Mouse (Mus musculus) kidney, postnatal 0 days (tissue): ENCODE measurements around the gene Snx10. TPM values are rescaled to one million over a fixed set of nuclear protein-coding genes. Genes with fewer than 3 reads are reported as not detected.

Experiments used
- ATAC-seq: fragments of 200-750 bp; cut with Nextera tagmentation; replicated peaks from 2 replicates; pipeline ENCODE4 v1.8.0; 2017; ENCODE audit warnings: low read depth, moderate number of reproducible peaks, moderate TSS enrichment, moderate library complexity; ENCODE audit not compliant: low FRiP score
- DNase-seq: peaks from one replicate; pipeline ENCODE4 v3.0.0-alpha.2; 2016; ENCODE audit warnings: low spot score
- H3K27ac ChIP-seq: fragments of 300-500 bp; sonication (generic); 2 replicates; pipeline ENCODE4 v1.5.1; 2014; ENCODE audit warnings: mild to moderate bottlenecking
- H3K27me3 ChIP-seq: fragments of 300-500 bp; sonication (generic); 2 replicates; pipeline ENCODE4 v1.6.1; 2014; ENCODE audit warnings: low read length, mixed read lengths; ENCODE audit not compliant: insufficient read depth
- H3K36me3 ChIP-seq: fragments of 300-500 bp; sonication (generic); 2 replicates; pipeline ENCODE4 v1.6.1; 2014; ENCODE audit warnings: low read length, mixed read lengths; ENCODE audit not compliant: insufficient read depth
- H3K4me1 ChIP-seq: fragments of 300-500 bp; sonication (generic); replicated peaks from 2 replicates; pipeline ENCODE4 v1.6.1; 2014; ENCODE audit warnings: antibody characterized with exemption, low read length, mixed read lengths; ENCODE audit not compliant: insufficient read depth
- H3K4me2 ChIP-seq: fragments of 300-500 bp; sonication (generic); 2 replicates; pipeline ENCODE4 v1.6.1; 2014; ENCODE audit warnings: mild to moderate bottlenecking, low read length, moderate library complexity, mixed read lengths
- H3K4me3 ChIP-seq: fragments of 300-500 bp; sonication (generic); replicated peaks from 2 replicates; pipeline ENCODE4 v1.5.1; 2014; ENCODE audit warnings: low read depth, low read length
- H3K9ac ChIP-seq: fragments of 300-500 bp; sonication (generic); 2 replicates; pipeline ENCODE4 v1.6.1; 2014; ENCODE audit warnings: low read depth, low read length
- H3K9me3 ChIP-seq: fragments of 300-500 bp; sonication (generic); replicated peaks from 2 replicates; pipeline ENCODE4 v1.6.1; 2016; ENCODE audit warnings: low read length, inconsistent platforms, mixed read lengths
- CTCF ChIP-seq: IDR thresholded peaks from 2 replicates; pipeline ENCODE4 v1.5.1; 2016; ENCODE audit warnings: antibody characterized with exemption, low read depth, mild to moderate bottlenecking, moderate library complexity
- WGBS: fragments of 180-500 bp; shearing (Covaris S2); extraction: QIAGEN DNeasy Blood & Tissue Kit; methylation state at CpG from one replicate; pipeline ENCODE4 v1.1.7; 2014; 5-methylcytosine and 5-hydroxymethylcytosine counted together
- polyA plus RNA-seq: library from polyadenylated mRNA; unstranded; fragments of >200 nt; fragmentation: Nextera tagmentation; extraction: Ambion mirVana; gene quantifications from 2 replicates; pipeline ENCODE4 v1.2.1, GENCODE M21; 2015

Gene Snx10
- polyA plus RNA-seq, 1 experiment from 2014 or later, result 15.0 TPM

DNA sequence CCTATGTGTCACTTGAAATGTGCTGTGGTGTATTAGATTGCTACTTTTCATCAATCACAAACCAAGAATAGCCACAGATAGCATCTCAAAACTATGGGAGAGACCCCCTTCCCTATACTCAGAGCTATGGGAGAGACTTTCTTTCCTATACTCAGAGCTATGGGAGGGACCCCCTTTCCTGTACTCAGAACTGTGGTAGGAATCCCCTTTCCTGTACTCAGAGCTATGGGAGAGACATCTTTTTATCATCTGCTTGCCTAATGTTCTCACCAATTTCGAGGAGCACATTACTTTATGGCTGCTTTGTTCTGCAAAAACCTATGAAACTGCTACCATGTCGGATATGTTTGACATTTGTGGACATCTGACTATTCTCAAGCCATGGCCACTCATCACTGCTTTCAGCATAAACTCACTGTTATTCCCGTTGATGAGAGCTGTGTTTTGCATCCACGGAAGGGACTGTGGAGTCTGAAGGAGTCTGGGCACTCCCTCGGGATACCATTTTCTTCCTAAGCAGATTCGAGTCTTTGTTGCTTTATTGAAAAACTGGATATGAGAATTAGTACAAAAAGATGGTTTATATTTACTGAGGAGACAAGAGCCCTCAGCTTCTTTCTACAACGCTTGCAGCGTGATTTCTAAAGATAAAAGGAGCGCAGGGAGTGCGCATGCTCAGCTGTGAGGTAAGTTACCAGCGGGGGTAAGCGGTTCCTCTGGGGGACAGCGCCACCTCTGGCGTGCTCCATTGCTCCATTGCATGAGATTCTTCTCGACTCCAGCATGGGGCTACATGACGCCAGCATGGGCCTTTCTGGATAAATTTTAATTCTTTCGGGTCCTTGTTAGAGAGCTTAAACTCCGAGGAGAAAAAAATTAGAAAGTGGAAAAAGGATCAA is 14.7 kb upstream of the Snx10 start:
- Histone ChIP-seq H3K9me3 (no peaks in the 10 kb centered on the region), H3K27ac (no peak overlapping the region), H3K4me1 (no peaks in the 10 kb centered on the region), H3K4me2 (peak overlapping the region; percentile 46), H3K4me3 (peak overlapping the region; percentile 19; the same call in 1 of the 2 replicates), H3K36me3 (no peaks in the 10 kb centered on the region), H3K9ac (0 out of 2 replicates have a peak overlapping the region, but pooled peaks have one; percentile 14), H3K27me3 (no peaks in the 10 kb centered on the region)
- WGBS, result 25% methylated on average over 18 of the region's 18 CpGs
- peak; percentile 80 for TF ChIP-seq CTCF
- peak; percentile 76; the same call in 1 of the 2 replicates for ATAC-seq
- peak; percentile 89 for DNase-seq

DNA sequence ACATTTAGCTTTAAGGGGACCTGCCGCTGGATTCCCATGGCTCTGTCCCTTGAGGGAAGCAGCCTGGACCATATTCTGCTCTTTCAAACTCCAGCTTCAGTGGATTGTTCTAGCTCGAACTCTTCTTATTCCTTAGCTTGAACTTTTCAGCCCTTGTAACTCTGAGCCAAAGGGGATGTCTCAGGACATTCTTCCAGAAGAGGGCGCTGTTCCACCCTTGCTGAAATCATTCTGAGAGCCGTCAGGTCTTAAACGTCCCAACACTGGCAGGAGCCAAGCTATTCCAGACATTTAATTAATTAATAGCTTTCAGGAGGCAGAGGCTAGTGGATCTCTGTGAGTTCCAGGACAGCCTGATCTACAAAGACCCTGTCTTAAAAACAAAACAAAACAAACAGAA is 13.6 kb upstream of the Snx10 start:
- no peaks in the 10 kb centered on the region for H3K27me3 ChIP-seq
- DNase-seq (peak; percentile 45), ATAC-seq (no peak)
- H3K36me3 ChIP-seq, result no peaks in the 10 kb centered on the region
- 28% methylated on average over 5 of the region's 5 CpGs for WGBS
- no peak overlapping the region for H3K4me3 ChIP-seq
- peak; percentile 70 for TF ChIP-seq CTCF
- no peak overlapping the region for H3K27ac ChIP-seq
- H3K9ac ChIP-seq, result no peak overlapping the region
- no peaks in the 10 kb centered on the region for H3K9me3 ChIP-seq
- no peaks in the 10 kb centered on the region for H3K4me1 ChIP-seq
- H3K4me2 ChIP-seq, result no peak overlapping the region

DNA sequence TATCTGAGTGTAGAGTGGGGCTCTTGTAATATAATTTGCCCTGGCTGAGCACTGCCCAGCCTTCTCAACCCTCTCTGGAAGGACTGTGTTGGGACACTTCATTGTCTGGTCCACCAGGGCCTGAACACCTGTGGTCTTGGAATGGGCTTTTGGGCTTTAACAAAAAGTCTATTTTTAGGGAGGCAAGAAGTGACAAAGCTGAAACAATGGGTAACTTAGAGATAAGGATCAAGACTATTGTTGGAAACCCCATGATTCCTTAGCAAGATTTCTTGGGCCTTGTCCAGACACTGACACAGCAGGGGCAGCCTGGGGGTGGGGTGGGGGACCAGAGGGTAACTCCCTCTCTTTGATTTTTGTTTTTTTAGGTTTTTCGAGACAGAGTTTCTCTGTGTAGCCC is 12.8 kb upstream of the Snx10 start:
- Histone ChIP-seq H3K9ac (no peak overlapping the region), H3K4me3 (no peak overlapping the region), H3K36me3 (no peaks in the 10 kb centered on the region), H3K27me3 (no peaks in the 10 kb centered on the region), H3K4me2 (no peak overlapping the region), H3K9me3 (no peaks in the 10 kb centered on the region), H3K4me1 (no peaks in the 10 kb centered on the region), H3K27ac (no peak overlapping the region)
- no peak for TF ChIP-seq CTCF
- 47% methylated on average over 1 of the region's 1 CpGs for WGBS
- ATAC-seq (no peak), DNase-seq (no peak)

DNA sequence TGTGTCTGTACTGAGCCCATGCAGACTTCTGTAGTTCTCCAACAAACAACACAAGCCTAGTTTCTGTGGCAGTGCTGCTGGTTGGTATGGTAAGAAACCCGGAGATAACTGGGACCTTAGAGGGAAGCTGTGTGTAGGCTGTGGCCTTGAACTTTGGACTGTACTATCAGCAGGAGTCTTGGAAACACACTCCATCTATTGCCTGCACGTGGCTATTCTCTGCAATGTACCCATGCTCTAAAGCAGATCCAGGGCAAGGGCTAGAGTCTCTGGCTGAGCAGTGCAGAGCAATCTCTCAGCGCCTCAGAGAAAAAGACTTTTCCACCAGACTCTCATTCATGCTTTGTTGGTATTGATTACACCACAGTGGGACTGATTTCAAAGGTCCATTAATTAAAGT is 10.0 kb upstream of the Snx10 start:
- H3K27me3 ChIP-seq, result no peaks in the 10 kb centered on the region
- no peak overlapping the region for H3K9ac ChIP-seq
- no peak for ATAC-seq
- no peaks in the 10 kb centered on the region for H3K36me3 ChIP-seq
- no peak overlapping the region for H3K27ac ChIP-seq
- no peak for DNase-seq
- no peak overlapping the region for H3K4me3 ChIP-seq
- 79% methylated on average over 3 of the region's 3 CpGs for WGBS
- no peak overlapping the region for H3K4me2 ChIP-seq
- peaks cover 5% of the 10 kb centered on the region for H3K9me3 ChIP-seq
- TF ChIP-seq CTCF, result no peak
- H3K4me1 ChIP-seq, result no peaks in the 10 kb centered on the region

DNA sequence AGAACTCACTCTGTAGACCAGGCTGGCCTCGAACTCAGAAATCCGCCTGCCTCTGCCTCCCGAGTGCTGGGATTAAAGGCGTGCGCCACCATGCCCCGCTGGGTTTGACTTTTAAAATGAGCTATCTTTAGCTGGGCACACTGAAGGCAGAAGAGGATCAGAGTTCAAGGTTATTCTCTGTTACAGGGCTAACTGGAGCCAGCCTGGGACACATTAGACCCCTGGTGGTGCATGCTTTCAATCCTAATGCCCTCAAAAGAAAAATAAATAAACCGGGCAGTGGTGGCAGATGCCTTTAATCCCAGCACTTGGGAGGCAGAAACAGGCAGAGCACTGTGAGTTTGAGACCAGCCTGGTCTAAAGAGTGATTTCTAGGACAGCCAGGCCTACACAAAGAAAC is 8.8 kb upstream of the Snx10 start:
- H3K27me3 ChIP-seq, result no peaks in the 10 kb centered on the region
- WGBS, result 88% methylated on average over 7 of the region's 7 CpGs
- no peaks in the 10 kb centered on the region for H3K36me3 ChIP-seq
- peaks cover 5% of the 10 kb centered on the region for H3K9me3 ChIP-seq
- no peak overlapping the region for H3K4me3 ChIP-seq
- no peaks in the 10 kb centered on the region for H3K4me1 ChIP-seq
- ATAC-seq (no peak), DNase-seq (no peak)
- H3K9ac ChIP-seq, result no peak overlapping the region
- H3K27ac ChIP-seq, result no peak overlapping the region
- no peak overlapping the region for H3K4me2 ChIP-seq
- no peak for TF ChIP-seq CTCF

DNA sequence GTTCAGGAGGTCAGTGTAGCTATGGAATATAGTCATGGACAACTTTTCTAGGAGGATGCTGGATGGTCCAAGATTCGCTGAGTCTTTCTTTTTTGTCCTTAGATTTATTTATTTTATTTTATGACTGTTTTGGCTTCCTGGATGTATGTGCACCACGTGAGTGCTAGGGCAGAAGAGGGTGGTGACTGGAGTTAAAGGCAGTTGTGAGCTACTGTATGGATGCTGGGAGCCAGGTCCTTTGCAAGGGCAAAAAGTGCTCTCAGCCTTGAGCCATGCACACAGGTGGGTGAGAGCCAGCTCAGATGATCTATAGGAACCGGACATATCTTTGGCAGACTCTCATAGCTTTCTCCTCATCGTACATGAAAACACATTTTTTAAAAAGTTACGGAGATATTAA is 391 bp upstream of the Snx10 start:
- Histone ChIP-seq H3K4me3 (peak overlapping the region; percentile 61), H3K27ac (no peak overlapping the region), H3K36me3 (no peaks in the 10 kb centered on the region), H3K4me2 (peak overlapping the region; percentile 97), H3K4me1 (peaks cover 7% of the 10 kb centered on the region; the same call in 1 of the 2 replicates), H3K9ac (peak overlapping the region; percentile 66; the same call in 1 of the 2 replicates), H3K27me3 (no peaks in the 10 kb centered on the region), H3K9me3 (no peaks in the 10 kb centered on the region)
- no peak for TF ChIP-seq CTCF
- 16% methylated on average over 5 of the region's 5 CpGs for WGBS
- no peak for DNase-seq
- ATAC-seq, result no peak
